Mouse (Mus musculus) limb, embryonic 13.5 days (tissue): ENCODE measurements around the gene Fam216b. TPM values are rescaled to one million over a fixed set of nuclear protein-coding genes. Genes with fewer than 3 reads are reported as not detected.

Experiments used
- ATAC-seq: fragments of 200-750 bp; cut with Nextera tagmentation; 2 replicates; pipeline ENCODE4 v1.8.0; 2017; ENCODE audit warnings: low read depth, moderate number of reproducible peaks, moderate TSS enrichment; ENCODE audit not compliant: low FRiP score
- H3K27ac ChIP-seq: fragments of 300-500 bp; sonication (generic); 2 replicates; pipeline ENCODE4 v1.5.1; 2015; ENCODE audit warnings: inconsistent platforms, mild to moderate bottlenecking, moderate library complexity
- H3K27me3 ChIP-seq: fragments of 300-500 bp; sonication (generic); 2 replicates; pipeline ENCODE4 v1.6.1; 2015; ENCODE audit warnings: mild to moderate bottlenecking, inconsistent platforms
- H3K36me3 ChIP-seq: fragments of 300-500 bp; sonication (generic); 2 replicates; pipeline ENCODE4 v1.6.1; 2015; ENCODE audit warnings: inconsistent platforms, mild to moderate bottlenecking, moderate library complexity
- H3K4me1 ChIP-seq: fragments of 300-500 bp; sonication (generic); 2 replicates; pipeline ENCODE4 v1.6.1; 2015; ENCODE audit warnings: inconsistent platforms
- H3K4me2 ChIP-seq: fragments of 300-500 bp; sonication (generic); replicated peaks from 2 replicates; pipeline ENCODE4 v1.6.1; 2015; ENCODE audit warnings: inconsistent platforms, mild to moderate bottlenecking, moderate library complexity
- H3K4me3 ChIP-seq: fragments of 300-500 bp; sonication (generic); 2 replicates; pipeline ENCODE4 v1.5.1; 2015; ENCODE audit warnings: moderate library complexity, mild to moderate bottlenecking, inconsistent platforms
- H3K9ac ChIP-seq: fragments of 300-500 bp; sonication (generic); 2 replicates; pipeline ENCODE4 v1.6.1; 2015; ENCODE audit warnings: mild to moderate bottlenecking, inconsistent platforms
- H3K9me3 ChIP-seq: fragments of 300-500 bp; sonication (generic); 2 replicates; pipeline ENCODE4 v1.6.1; 2016; ENCODE audit warnings: inconsistent platforms
- WGBS: fragments of 180-500 bp; shearing (Covaris S2); methylation state at CpG from one replicate; pipeline ENCODE4 v1.1.7; 2015; 5-methylcytosine and 5-hydroxymethylcytosine counted together
- polyA plus RNA-seq: library from polyadenylated mRNA; unstranded; fragments of >200 nt; fragmentation: Nextera tagmentation; extraction: Ambion mirVana; gene quantifications from 2 replicates; pipeline ENCODE4 v1.2.1, GENCODE M21; 2015

The Fam216b gene
- polyA plus RNA-seq, 1 experiment from 2014 or later, result not detected

GRCm38 (mm10) chr14:78083465-78083864 lies 5.3 kb downstream of the Fam216b start:
- no peaks in the 10 kb centered on the region for H3K27me3 ChIP-seq
- H3K4me3 ChIP-seq, result no peak overlapping the region
- H3K36me3 ChIP-seq, result no peaks in the 10 kb centered on the region
- H3K4me1 ChIP-seq, result peaks cover 3% of the 10 kb centered on the region; the same call in 1 of the 2 replicates
- H3K9me3 ChIP-seq, result no peaks in the 10 kb centered on the region
- no peak overlapping the region for H3K4me2 ChIP-seq
- ATAC-seq, result no peak
- no peak overlapping the region for H3K27ac ChIP-seq
- no peak overlapping the region for H3K9ac ChIP-seq
- WGBS, result 76% methylated on average over 5 of the region's 5 CpGs

- ATAC-seq, result no peak
- Histone ChIP-seq H3K9ac (no peak overlapping the region), H3K4me3 (no peak overlapping the region), H3K36me3 (no peaks in the 10 kb centered on the region), H3K27ac (no peak overlapping the region), H3K4me2 (no peak overlapping the region), H3K9me3 (no peaks in the 10 kb centered on the region), H3K4me1 (no peaks in the 10 kb centered on the region), H3K27me3 (no peaks in the 10 kb centered on the region)
- WGBS, result 70% methylated on average over 2 of the region's 2 CpGs
Measured at GRCm38 (mm10) chr14:78077508-78077907, 11.3 kb downstream of the Fam216b start.

- Histone ChIP-seq H3K4me2 (no peak overlapping the region), H3K27ac (no peak overlapping the region), H3K36me3 (no peaks in the 10 kb centered on the region), H3K27me3 (no peaks in the 10 kb centered on the region), H3K9me3 (no peaks in the 10 kb centered on the region), H3K4me1 (no peaks in the 10 kb centered on the region), H3K4me3 (no peak overlapping the region), H3K9ac (no peak overlapping the region)
- ATAC-seq, result no peak
- WGBS, result 88% methylated on average over 9 of the region's 9 CpGs
Measured at GRCm38 (mm10) chr14:78065938-78066710, 22.7 kb downstream of the Fam216b start.

- ATAC-seq, result no peak
- H3K4me1 ChIP-seq, result peaks cover 12% of the 10 kb centered on the region
- no peak overlapping the region for H3K9ac ChIP-seq
- H3K4me2 ChIP-seq, result no peak overlapping the region
- H3K9me3 ChIP-seq, result no peaks in the 10 kb centered on the region
- H3K27me3 ChIP-seq, result no peaks in the 10 kb centered on the region
- H3K36me3 ChIP-seq, result no peaks in the 10 kb centered on the region
- H3K4me3 ChIP-seq, result no peak overlapping the region
- 84% methylated on average over 11 of the region's 11 CpGs for WGBS
- no peak overlapping the region for H3K27ac ChIP-seq
Measured at GRCm38 (mm10) chr14:78062484-78062883, 26.3 kb downstream of the Fam216b start.

GRCm38 (mm10) chr14:78060609-78060951 lies 28.2 kb downstream of the Fam216b start:
- peaks cover 12% of the 10 kb centered on the region for H3K4me1 ChIP-seq
- H3K36me3 ChIP-seq, result no peaks in the 10 kb centered on the region
- H3K27ac ChIP-seq, result no peak overlapping the region
- H3K4me2 ChIP-seq, result peak overlapping the region; percentile 49
- H3K9ac ChIP-seq, result no peak overlapping the region
- WGBS, result 52% methylated on average over 6 of the region's 6 CpGs
- no peak for ATAC-seq
- no peak overlapping the region for H3K4me3 ChIP-seq
- H3K9me3 ChIP-seq, result no peaks in the 10 kb centered on the region
- no peaks in the 10 kb centered on the region for H3K27me3 ChIP-seq

- H3K4me2 ChIP-seq, result peak overlapping the region; percentile 49
- WGBS, result 22% methylated on average over 9 of the region's 9 CpGs
- no peaks in the 10 kb centered on the region for H3K36me3 ChIP-seq
- no peaks in the 10 kb centered on the region for H3K9me3 ChIP-seq
- H3K4me1 ChIP-seq, result peaks cover 12% of the 10 kb centered on the region
- no peak overlapping the region for H3K4me3 ChIP-seq
- H3K27ac ChIP-seq, result no peak overlapping the region
- no peaks in the 10 kb centered on the region for H3K27me3 ChIP-seq
- no peak for ATAC-seq
- H3K9ac ChIP-seq, result no peak overlapping the region
Measured at GRCm38 (mm10) chr14:78059878-78060608, 28.8 kb downstream of the Fam216b start.

GRCm38 (mm10) chr14:78057362-78057761 lies 31.4 kb downstream of the Fam216b start:
- no peak for ATAC-seq
- Histone ChIP-seq H3K27ac (no peak overlapping the region), H3K4me3 (no peak overlapping the region), H3K4me1 (peaks cover 12% of the 10 kb centered on the region), H3K4me2 (no peak overlapping the region), H3K36me3 (no peaks in the 10 kb centered on the region), H3K9ac (no peak overlapping the region), H3K27me3 (no peaks in the 10 kb centered on the region), H3K9me3 (no peaks in the 10 kb centered on the region)
- WGBS, result 74% methylated on average over 7 of the region's 7 CpGs

- Histone ChIP-seq H3K4me3 (no peak overlapping the region), H3K36me3 (no peaks in the 10 kb centered on the region), H3K9me3 (no peaks in the 10 kb centered on the region), H3K4me2 (no peak overlapping the region), H3K27ac (no peak overlapping the region), H3K4me1 (peaks cover 12% of the 10 kb centered on the region), H3K27me3 (no peaks in the 10 kb centered on the region), H3K9ac (no peak overlapping the region)
- no peak for ATAC-seq
- WGBS, result 81% methylated on average over 3 of the region's 3 CpGs
Measured at GRCm38 (mm10) chr14:78056371-78056770, 32.4 kb downstream of the Fam216b start.

GRCm38 (mm10) chr14:78048674-78049073 lies 40.1 kb downstream of the Fam216b start:
- H3K4me3 ChIP-seq, result no peak overlapping the region
- ATAC-seq, result no peak
- WGBS, result 84% methylated on average over 4 of the region's 4 CpGs

GRCm38 (mm10) chr14:78048258-78048657 lies 40.5 kb downstream of the Fam216b start:
- WGBS, result 88% methylated on average over 3 of the region's 3 CpGs
- no peaks in the 10 kb centered on the region for H3K27me3 ChIP-seq
- no peaks in the 10 kb centered on the region for H3K36me3 ChIP-seq
- no peaks in the 10 kb centered on the region for H3K9me3 ChIP-seq
- no peak overlapping the region for H3K4me2 ChIP-seq
- no peak overlapping the region for H3K4me3 ChIP-seq
- no peak for ATAC-seq
- no peaks in the 10 kb centered on the region for H3K4me1 ChIP-seq
- H3K27ac ChIP-seq, result no peak overlapping the region
- H3K9ac ChIP-seq, result no peak overlapping the region

More at GRCm38 (mm10) chr14:78048674-78049073, 40.1 kb downstream of the Fam216b start:
- H3K36me3 ChIP-seq, result no peaks in the 10 kb centered on the region
- H3K4me2 ChIP-seq, result no peak overlapping the region
- H3K4me1 ChIP-seq, result no peaks in the 10 kb centered on the region
- no peaks in the 10 kb centered on the region for H3K9me3 ChIP-seq
- H3K27ac ChIP-seq, result no peak overlapping the region
- no peaks in the 10 kb centered on the region for H3K27me3 ChIP-seq
- no peak overlapping the region for H3K9ac ChIP-seq

- Histone ChIP-seq H3K27me3 (no peaks in the 10 kb centered on the region), H3K4me2 (no peak overlapping the region), H3K27ac (no peak overlapping the region), H3K4me1 (peaks cover 9% of the 10 kb centered on the region), H3K9me3 (no peaks in the 10 kb centered on the region), H3K4me3 (no peak overlapping the region), H3K36me3 (no peaks in the 10 kb centered on the region), H3K9ac (no peak overlapping the region)
- 19% methylated on average over 2 of the region's 2 CpGs for WGBS
- ATAC-seq, result no peak
Measured at GRCm38 (mm10) chr14:78043079-78043478, 45.7 kb downstream of the Fam216b start.

GRCm38 (mm10) chr14:78041886-78042526 lies 46.8 kb downstream of the Fam216b start:
- Histone ChIP-seq H3K36me3 (no peaks in the 10 kb centered on the region), H3K9me3 (no peaks in the 10 kb centered on the region), H3K9ac (no peak overlapping the region), H3K27ac (no peak overlapping the region; the same call in 1 of the 2 replicates), H3K4me1 (peaks cover 9% of the 10 kb centered on the region), H3K4me3 (no peak overlapping the region), H3K27me3 (no peaks in the 10 kb centered on the region), H3K4me2 (no peak overlapping the region)
- peak; percentile 66 for ATAC-seq
- WGBS, result 64% methylated on average over 11 of the region's 11 CpGs
